Mouse (Mus musculus): Measurements from ENCODE around the gene Kri1. TPM values are rescaled to one million over a fixed set of nuclear protein-coding genes. Genes with fewer than 3 reads are reported as not detected.
"Not testable (repeated sequence)": the region's sequence is repeated elsewhere in the genome, so short reads cannot be mapped to it uniquely, and the experiment has no call there.

The Kri1 gene
- polyA plus RNA-seq, 1 experiment from 2014 or later = 15.4 TPM

- H3K4me2 ChIP-seq = peak overlapping the region; percentile 87
- no peaks in the 10 kb centered on the region for H3K27me3 ChIP-seq
- H3K27ac ChIP-seq = no peak overlapping the region
- peaks cover 37% of the 10 kb centered on the region for H3K4me1 ChIP-seq
- ATAC-seq = no peak
- H3K36me3 ChIP-seq (ENCODE audit: poor library complexity, severe bottlenecking) = peaks cover 38% of the 10 kb centered on the region
- peak overlapping the region; percentile 79 for H3K9ac ChIP-seq
- peak overlapping the region; percentile 85 for H3K4me3 ChIP-seq
- no peaks in the 10 kb centered on the region for H3K9me3 ChIP-seq (replicated peaks)
- WGBS = 70% methylated on average over 3 of the region's 3 CpGs
These were observed 1.0 kb downstream of the Kri1 start for GRCm38 (mm10) chr9:21286753-21287152.

- H3K9ac ChIP-seq = no peak overlapping the region
- H3K36me3 ChIP-seq (ENCODE audit: poor library complexity, severe bottlenecking) = peaks cover 65% of the 10 kb centered on the region
- peaks cover 22% of the 10 kb centered on the region for H3K4me1 ChIP-seq
- H3K4me2 ChIP-seq = no peak overlapping the region
- no peak overlapping the region for H3K27ac ChIP-seq
- no peak overlapping the region for H3K4me3 ChIP-seq
- no peaks in the 10 kb centered on the region for H3K27me3 ChIP-seq
- 84% methylated on average over 3 of the region's 3 CpGs for WGBS
- no peaks in the 10 kb centered on the region for H3K9me3 ChIP-seq (replicated peaks)
- no peak for ATAC-seq
These were observed 3.8 kb downstream of the Kri1 start for GRCm38 (mm10) chr9:21283994-21284393.

- H3K27ac ChIP-seq = no peak overlapping the region
- H3K27me3 ChIP-seq = no peaks in the 10 kb centered on the region
- no peak overlapping the region for H3K9ac ChIP-seq
- H3K4me3 ChIP-seq = no peak overlapping the region
- H3K9me3 ChIP-seq (replicated peaks) = no peaks in the 10 kb centered on the region
- peaks cover 18% of the 10 kb centered on the region for H3K4me1 ChIP-seq
- no peak overlapping the region for H3K4me2 ChIP-seq
- H3K36me3 ChIP-seq (ENCODE audit: poor library complexity, severe bottlenecking) = peaks cover 64% of the 10 kb centered on the region
- 88% methylated on average over 5 of the region's 5 CpGs for WGBS
- no peak for ATAC-seq
These were observed 4.2 kb downstream of the Kri1 start for GRCm38 (mm10) chr9:21283591-21283990.

- Histone ChIP-seq H3K9me3 (replicated peaks) (no peaks in the 10 kb centered on the region), H3K4me3 (no peak overlapping the region), H3K4me2 (no peak overlapping the region), H3K36me3 (ENCODE audit: poor library complexity, severe bottlenecking) (peaks cover 95% of the 10 kb centered on the region), H3K27me3 (no peaks in the 10 kb centered on the region), H3K4me1 (no peaks in the 10 kb centered on the region), H3K27ac (no peak overlapping the region), H3K9ac (no peak overlapping the region)
- ATAC-seq = no peak
- WGBS = 94% methylated on average over 5 of the region's 5 CpGs
These were observed 10.0 kb downstream of the Kri1 start for GRCm38 (mm10) chr9:21277776-21278175.

GRCm38 (mm10) chr9:21276307-21276706, 11.5 kb downstream of the Kri1 start:
- Histone ChIP-seq H3K4me1 (no peaks in the 10 kb centered on the region), H3K27ac (no peak overlapping the region), H3K9ac (no peak overlapping the region), H3K4me3 (no peak overlapping the region), H3K9me3 (replicated peaks) (no peaks in the 10 kb centered on the region), H3K4me2 (no peak overlapping the region), H3K36me3 (ENCODE audit: poor library complexity, severe bottlenecking) (peaks cover 96% of the 10 kb centered on the region), H3K27me3 (no peaks in the 10 kb centered on the region)
- whole genome bisulfite sequencing = 90% methylated on average over 8 of the region's 8 CpGs
- ATAC-seq = peak; percentile 37; the same call in 1 of the 2 replicates

GRCm38 (mm10) chr9:21275727-21276126, 12.0 kb downstream of the Kri1 start:
- H3K9ac ChIP-seq = no peak overlapping the region
- no peaks in the 10 kb centered on the region for H3K4me1 ChIP-seq
- WGBS = 91% methylated on average over 12 of the region's 12 CpGs
- H3K36me3 ChIP-seq (ENCODE audit: poor library complexity, severe bottlenecking) = peaks cover 96% of the 10 kb centered on the region
- ATAC-seq = no peak
- no peaks in the 10 kb centered on the region for H3K9me3 ChIP-seq (replicated peaks)
- H3K27ac ChIP-seq = no peak overlapping the region
- H3K4me3 ChIP-seq = no peak overlapping the region
- H3K4me2 ChIP-seq = no peak overlapping the region
- no peaks in the 10 kb centered on the region for H3K27me3 ChIP-seq

- no peaks in the 10 kb centered on the region for H3K27me3 ChIP-seq
- H3K4me2 ChIP-seq = no peak overlapping the region
These were observed 12.6 kb downstream of the Kri1 start for GRCm38 (mm10) chr9:21275013-21275710.

GRCm38 (mm10) chr9:21274336-21274735, 13.4 kb downstream of the Kri1 start:
- H3K4me1 ChIP-seq = no peaks in the 10 kb centered on the region
- H3K36me3 ChIP-seq (ENCODE audit: poor library complexity, severe bottlenecking) = peaks cover 95% of the 10 kb centered on the region
- no peaks in the 10 kb centered on the region for H3K27me3 ChIP-seq
- no peak overlapping the region for H3K27ac ChIP-seq
- no peak for ATAC-seq
- H3K4me3 ChIP-seq = no peak overlapping the region
- no peak overlapping the region for H3K4me2 ChIP-seq
- no peak overlapping the region for H3K9ac ChIP-seq
- 96% methylated on average over 3 of the region's 3 CpGs for whole genome bisulfite sequencing
- no peaks in the 10 kb centered on the region for H3K9me3 ChIP-seq (replicated peaks)

More at GRCm38 (mm10) chr9:21275013-21275710, 12.6 kb downstream of the Kri1 start:
- Histone ChIP-seq H3K4me1 (no peaks in the 10 kb centered on the region), H3K9me3 (replicated peaks) (no peaks in the 10 kb centered on the region), H3K4me3 (no peak overlapping the region), H3K9ac (no peak overlapping the region), H3K36me3 (ENCODE audit: poor library complexity, severe bottlenecking) (peaks cover 96% of the 10 kb centered on the region), H3K27ac (no peak overlapping the region)
- no peak for ATAC-seq
- 88% methylated on average over 7 of the region's 7 CpGs for WGBS

- WGBS = 88% methylated on average over 7 of the region's 7 CpGs
- H3K27ac ChIP-seq = no peak overlapping the region
- H3K4me3 ChIP-seq = no peak overlapping the region
- H3K4me2 ChIP-seq = no peak overlapping the region
- no peak overlapping the region for H3K9ac ChIP-seq
- ATAC-seq = no peak
- H3K4me1 ChIP-seq = no peaks in the 10 kb centered on the region
- no peaks in the 10 kb centered on the region for H3K27me3 ChIP-seq
- H3K9me3 ChIP-seq (replicated peaks) = no peaks in the 10 kb centered on the region
- H3K36me3 ChIP-seq (ENCODE audit: poor library complexity, severe bottlenecking) = peaks cover 96% of the 10 kb centered on the region
These were observed 14.1 kb downstream of the Kri1 start for GRCm38 (mm10) chr9:21273520-21274228.

- H3K4me1 ChIP-seq = no peaks in the 10 kb centered on the region
- no peak overlapping the region for H3K4me2 ChIP-seq
- no peaks in the 10 kb centered on the region for H3K9me3 ChIP-seq (replicated peaks)
- peaks cover 99% of the 10 kb centered on the region for H3K36me3 ChIP-seq (ENCODE audit: poor library complexity, severe bottlenecking)
- no peak overlapping the region for H3K9ac ChIP-seq
- ATAC-seq = no peak
- WGBS = 85% methylated on average over 8 of the region's 8 CpGs
- no peak overlapping the region for H3K27ac ChIP-seq
- H3K4me3 ChIP-seq = no peak overlapping the region
- H3K27me3 ChIP-seq = no peaks in the 10 kb centered on the region
These were observed 14.7 kb downstream of the Kri1 start for GRCm38 (mm10) chr9:21273094-21273493.

GRCm38 (mm10) chr9:21272391-21272790, 15.4 kb downstream of the Kri1 start:
- H3K9ac ChIP-seq = no peak overlapping the region
- ATAC-seq = no peak
- no peaks in the 10 kb centered on the region for H3K9me3 ChIP-seq (replicated peaks)
- no peak overlapping the region for H3K4me3 ChIP-seq
- H3K36me3 ChIP-seq (ENCODE audit: poor library complexity, severe bottlenecking) = peaks cover 97% of the 10 kb centered on the region
- H3K4me1 ChIP-seq = no peaks in the 10 kb centered on the region
- WGBS = 94% methylated on average over 9 of the region's 9 CpGs
- H3K27me3 ChIP-seq = no peaks in the 10 kb centered on the region
- no peak overlapping the region for H3K4me2 ChIP-seq
- no peak overlapping the region for H3K27ac ChIP-seq

- ATAC-seq = not testable (repeated sequence)
- 94% methylated on average over 5 of the region's 5 CpGs for WGBS
These were observed 18.2 kb downstream of the Kri1 start for GRCm38 (mm10) chr9:21269590-21269989.

More at GRCm38 (mm10) chr9:21269590-21269989, 18.2 kb downstream of the Kri1 start:
- H3K36me3 ChIP-seq (ENCODE audit: poor library complexity, severe bottlenecking) = peaks cover 75% of the 10 kb centered on the region
- H3K4me3 ChIP-seq; H3K9ac ChIP-seq; H3K9me3 ChIP-seq (replicated peaks); H3K27me3 ChIP-seq; H3K27ac ChIP-seq; H3K4me2 ChIP-seq: not testable (repeated sequence)
- H3K4me1 ChIP-seq = peaks cover 15% of the 10 kb centered on the region

Measured in forebrain, embryonic 13.5 days (tissue).